Mouse (Mus musculus): Measurements from ENCODE around the gene Rpgrip1. TPM values are rescaled to one million over a fixed set of nuclear protein-coding genes. Genes with fewer than 3 reads are reported as not detected.
"Not testable (repeated sequence)": the region's sequence is repeated elsewhere in the genome, so short reads cannot be mapped to it uniquely, and the experiment has no call there.

Gene Rpgrip1
- under 1 TPM; 0.45 to 0.97 TPM for total RNA-seq (2021)

DNA sequence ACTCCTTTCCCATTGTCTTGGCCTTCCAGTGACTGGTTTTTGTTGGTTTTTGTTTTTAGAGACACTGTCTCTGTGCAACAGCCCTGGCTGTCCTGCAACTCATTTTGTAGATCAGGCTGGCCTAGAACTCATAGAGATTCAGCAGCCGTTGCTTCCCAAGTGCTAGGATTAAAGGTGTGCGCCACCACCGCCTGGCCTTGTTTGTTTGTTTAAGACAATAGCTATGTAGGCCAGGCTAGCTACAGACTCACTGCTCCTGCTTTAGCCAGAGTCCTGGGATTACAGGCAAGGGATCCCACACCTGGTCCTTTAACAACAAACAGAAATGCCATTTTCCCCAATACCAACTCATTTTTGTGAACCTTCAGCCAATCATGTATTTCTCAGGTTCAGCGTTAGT lies at the start of gene Rpgrip1:
Gene Rpgrip1 (plus strand): TSS at position 359 of the 400 bp plus-strand sequence.
- no peak for DNase-seq
- intact Hi-C loops (cut with DNase I), result no loop called here

GRCm38 (mm10) chr14:52060800-52061199 lies 49.7 kb upstream of the Rpgrip1 start:
- intact Hi-C loops (cut with DNase I), result no loop called here

DNA sequence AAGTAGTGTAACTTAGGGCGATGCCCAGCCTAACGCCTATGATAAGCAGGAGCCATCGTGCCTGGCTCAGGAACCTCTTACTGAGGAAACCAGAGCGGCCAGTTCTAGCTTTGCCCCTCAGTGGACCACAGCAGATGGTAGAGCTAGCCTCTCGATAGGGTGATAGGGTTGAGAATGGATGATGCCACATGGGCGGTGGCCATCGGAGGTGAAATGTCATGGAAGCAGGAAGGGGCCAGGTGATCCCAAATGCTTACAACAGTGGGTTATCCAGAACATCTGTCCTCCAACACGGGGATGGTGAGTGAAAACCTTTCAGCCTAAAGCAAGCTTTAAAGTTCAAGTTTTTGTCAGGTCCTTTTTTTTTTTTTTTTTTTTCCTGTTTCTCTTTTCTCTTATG lies 48.7 kb upstream of the Rpgrip1 start:
- no peak for DNase-seq
- intact Hi-C loops (cut with DNase I), result no loop called here

More at GRCm38 (mm10) chr14:52060800-52061199, 49.7 kb upstream of the Rpgrip1 start:
- no peak for DNase-seq

DNA sequence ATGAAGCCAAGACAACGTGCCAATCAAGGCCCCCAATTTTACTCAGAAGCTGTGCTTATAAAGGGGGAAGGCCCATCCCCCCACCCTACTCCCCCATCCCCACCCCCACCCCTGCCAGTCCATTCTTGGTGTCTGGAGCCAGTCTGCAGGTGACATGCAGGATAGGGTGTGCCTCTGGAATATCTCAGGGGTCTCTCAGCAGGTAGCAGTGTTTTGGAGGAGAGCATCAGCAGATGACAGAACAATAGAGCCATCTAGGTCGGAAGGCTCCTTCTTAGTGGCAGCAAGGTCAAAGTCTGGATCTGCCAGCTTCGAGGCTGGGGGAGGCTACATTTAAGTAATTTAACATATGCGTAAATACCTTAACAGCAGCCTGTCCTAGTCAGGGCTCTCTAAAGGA lies 44.4 kb upstream of the Rpgrip1 start:
- no peak for DNase-seq
- intact Hi-C loops (cut with DNase I), result no loop called here

DNA sequence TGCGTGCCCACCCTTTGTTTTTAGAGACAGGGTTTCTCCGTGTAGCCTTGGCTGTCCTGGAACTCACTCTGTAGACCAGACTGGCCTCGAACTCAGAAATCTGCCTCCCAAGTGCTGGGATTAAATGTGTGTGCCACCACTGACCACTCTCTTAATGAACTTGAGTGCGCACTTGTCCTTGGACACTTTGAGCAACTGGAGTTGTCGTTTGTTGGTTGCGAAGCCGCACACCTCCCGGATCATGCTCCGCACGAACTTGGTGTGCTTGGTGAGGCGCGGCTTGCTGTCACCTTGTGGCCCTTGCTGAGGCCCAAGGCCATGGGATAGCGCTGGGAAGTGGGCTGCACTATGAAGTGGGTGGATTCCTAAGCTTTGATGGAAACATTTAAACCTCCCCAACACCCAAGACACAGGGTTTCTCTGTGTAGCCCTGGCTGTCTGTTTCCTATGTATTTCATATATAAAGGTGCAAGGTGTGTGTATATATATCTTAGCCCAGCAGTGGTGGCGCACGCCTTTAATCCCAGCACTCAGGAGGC lies 38.8 kb upstream of the Rpgrip1 start:
- peak in 1 of 2 experiments; percentile 10 for DNase-seq
- intact Hi-C loops (cut with DNase I), result no loop called here

GRCm38 (mm10) chr14:52083083-52083482 lies 27.4 kb upstream of the Rpgrip1 start:
- intact Hi-C loops (cut with DNase I), result no loop called here
- DNase-seq, result no peak

DNA sequence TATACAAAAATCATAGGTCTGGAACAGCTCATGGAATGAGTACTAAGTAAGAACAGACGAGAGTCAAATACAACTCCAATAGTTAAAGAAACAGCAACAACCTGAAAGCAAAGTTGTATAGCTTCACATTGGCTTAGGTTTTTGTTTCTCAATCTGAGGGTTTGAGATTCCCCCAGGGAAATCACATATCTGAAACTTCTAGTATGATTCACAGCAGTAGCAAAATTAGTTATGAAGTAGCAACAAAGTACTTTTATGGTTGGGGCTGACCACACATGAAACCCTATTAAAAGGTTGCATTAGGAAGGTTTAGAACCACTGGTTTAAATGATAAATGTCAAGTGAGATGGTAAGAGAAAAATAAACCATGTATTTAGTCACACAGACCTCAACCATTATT lies 16.0 kb upstream of the Rpgrip1 start:
- intact Hi-C loops (cut with DNase I), result no loop called here
- no peak for DNase-seq

DNA sequence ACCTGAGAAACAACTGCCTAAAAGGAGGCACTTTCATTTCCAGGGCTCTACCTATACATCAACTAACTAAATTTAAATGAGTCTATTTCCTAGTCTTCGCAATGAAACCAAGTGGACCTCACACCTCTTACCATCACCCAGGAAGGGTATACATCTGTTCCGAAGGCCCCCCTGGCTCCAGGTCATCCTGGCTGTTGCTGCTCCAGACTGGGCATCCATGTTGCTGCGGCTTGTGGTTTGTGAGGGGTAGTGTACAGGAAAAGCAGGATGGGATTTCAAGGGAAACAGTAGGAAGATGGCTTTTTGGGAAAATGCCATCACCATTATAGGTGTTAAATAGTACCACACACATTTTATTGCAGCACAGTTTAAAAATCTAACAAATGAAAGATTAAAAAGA lies 13.3 kb upstream of the Rpgrip1 start:
- DNase-seq; intact Hi-C loops (cut with DNase I): not testable (repeated sequence)

GRCm38 (mm10) chr14:52098387-52098786 lies 12.1 kb upstream of the Rpgrip1 start:
- DNase-seq; intact Hi-C loops (cut with DNase I): not testable (repeated sequence)

DNA sequence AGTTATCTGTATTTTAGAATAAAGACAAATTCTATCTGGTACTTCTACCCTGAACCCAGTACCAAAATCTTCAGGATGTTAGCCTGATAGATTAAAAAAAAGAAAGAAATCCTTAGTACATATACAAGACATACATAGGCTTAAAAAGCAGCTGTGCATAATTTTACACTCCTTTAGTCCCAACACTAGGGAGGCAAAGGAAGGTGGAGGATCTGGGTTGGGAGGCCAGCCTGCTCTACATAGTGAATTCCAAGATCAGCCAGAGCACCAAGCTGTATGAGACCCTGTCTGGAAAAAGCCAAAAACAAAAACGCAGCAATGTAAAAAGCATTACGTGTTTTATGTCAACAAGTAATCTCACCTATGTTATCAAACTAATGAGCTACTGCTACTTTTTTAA lies 10.9 kb upstream of the Rpgrip1 start:
- intact Hi-C loops (cut with DNase I), result no loop called here
- no peak for DNase-seq

DNA sequence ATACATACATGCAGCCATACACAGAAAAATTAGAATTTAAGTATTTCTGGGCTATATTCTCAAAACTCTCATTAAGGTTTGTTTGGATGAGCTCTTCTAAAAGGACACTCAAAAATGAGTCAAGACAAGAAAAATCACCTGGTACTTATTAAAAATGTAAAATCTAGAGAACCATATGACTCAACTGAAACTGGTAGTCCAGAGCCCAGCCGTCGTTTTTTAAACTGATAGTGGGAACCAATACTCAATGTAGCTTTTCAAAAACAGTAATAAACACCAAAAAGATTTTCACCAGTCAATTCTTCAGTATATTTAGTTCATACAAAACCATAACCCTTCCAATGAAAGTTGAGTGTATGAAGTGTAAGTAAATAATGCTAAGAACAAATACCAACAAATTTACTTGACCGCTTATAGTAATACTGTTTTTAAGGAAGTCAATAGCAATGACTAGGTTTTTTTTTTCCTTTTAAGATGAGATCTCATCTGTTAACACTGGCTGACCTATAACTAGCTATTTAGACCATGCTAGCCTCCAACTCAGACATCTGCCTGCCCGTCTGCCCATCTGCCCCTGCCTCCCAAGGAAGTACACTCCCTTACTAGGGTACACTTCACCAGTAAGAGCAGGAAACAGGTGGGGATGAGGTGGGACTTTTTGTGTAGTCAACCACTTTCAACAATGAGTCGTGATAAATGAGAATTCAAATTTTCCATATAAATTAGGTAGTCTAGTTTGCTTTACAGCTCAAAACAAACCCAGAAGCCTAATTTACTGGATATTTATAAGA lies 10.1 kb upstream of the Rpgrip1 start:
- intact Hi-C loops (cut with DNase I), result no loop called here
- DNase-seq, result no peak

- no peak for DNase-seq
- intact Hi-C loops (cut with DNase I), result no loop called here
Measured at GRCm38 (mm10) chr14:52101285-52102157, 9.0 kb upstream of the Rpgrip1 start.

GRCm38 (mm10) chr14:52103474-52103855 lies 7.0 kb upstream of the Rpgrip1 start:
- intact Hi-C loops (cut with DNase I), result no loop called here
- no peak for DNase-seq

GRCm38 (mm10) chr14:52103856-52104676 lies 6.4 kb upstream of the Rpgrip1 start, which contains the start of gene Hnrnpc:
Gene Hnrnpc (minus strand): TSS chr14:52104028.
- DNase-seq, result peak; percentile 100
- intact Hi-C loops (cut with DNase I), result loop anchor here (2.0 kb wide), 1 partner anchor 83 kb away; the partner anchor contains the start of gene Zfp219

- DNase-seq, result no peak
- intact Hi-C loops (cut with DNase I), result loop anchor here (2.0 kb wide), 1 partner anchor 84 kb away; the partner anchor contains the start of gene Zfp219
Measured at GRCm38 (mm10) chr14:52104677-52105285, 5.7 kb upstream of the Rpgrip1 start.

- intact Hi-C loops (cut with DNase I), result loop anchor here (2.0 kb wide), 1 partner anchor 85 kb away; the partner anchor contains the start of gene Zfp219
Measured at GRCm38 (mm10) chr14:52105308-52105707, 5.2 kb upstream of the Rpgrip1 start.

GRCm38 (mm10) chr14:52106741-52107140 lies 3.8 kb upstream of the Rpgrip1 start:
- intact Hi-C loops (cut with DNase I), result no loop called here
- peak; percentile 75 to 76 for DNase-seq

More at GRCm38 (mm10) chr14:52105308-52105707, 5.2 kb upstream of the Rpgrip1 start:
- DNase-seq, result no peak

DNA sequence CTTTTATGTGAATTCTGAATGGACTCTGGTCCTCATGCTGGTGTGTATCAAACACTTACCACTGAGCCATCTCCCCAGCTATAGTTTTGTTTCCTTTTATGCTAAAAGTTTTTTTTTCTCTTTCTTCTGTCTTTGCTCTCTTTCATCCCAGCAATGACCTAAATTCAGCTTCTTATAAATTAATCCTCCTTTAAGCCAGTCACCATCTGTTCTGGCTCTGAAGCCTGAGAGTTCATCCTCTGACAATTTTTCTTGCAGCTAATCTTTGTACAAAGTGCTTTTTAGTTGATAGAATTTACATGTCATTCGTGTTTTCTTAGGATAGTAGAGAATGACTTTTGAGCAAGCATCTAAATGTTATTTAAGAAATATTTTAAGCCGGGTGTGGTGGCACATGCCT lies 2.5 kb upstream of the Rpgrip1 start:
- DNase-seq, result no peak
- intact Hi-C loops (cut with DNase I), result no loop called here

DNA sequence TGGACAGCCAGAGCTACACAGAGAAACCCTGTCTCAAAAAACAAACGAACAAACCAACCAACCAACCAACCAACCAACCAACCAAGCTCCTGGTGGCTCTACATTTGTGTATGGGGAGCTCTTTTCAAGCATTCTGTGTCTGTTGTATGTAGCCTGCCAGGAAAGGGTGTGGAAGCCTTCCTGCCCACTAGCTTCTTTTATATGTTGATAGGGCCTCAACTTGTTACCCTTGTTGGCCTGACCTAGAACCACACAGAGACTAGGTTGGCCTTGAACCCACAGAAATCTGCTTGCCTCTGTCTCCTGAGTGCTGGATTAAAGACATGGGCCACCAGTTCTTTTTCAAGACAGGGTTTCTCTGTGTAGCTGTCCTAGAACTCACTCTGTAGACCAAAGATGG lies 3.6 kb downstream of the Rpgrip1 start:
- no peak for DNase-seq
- intact Hi-C loops (cut with DNase I), result no loop called here

DNA sequence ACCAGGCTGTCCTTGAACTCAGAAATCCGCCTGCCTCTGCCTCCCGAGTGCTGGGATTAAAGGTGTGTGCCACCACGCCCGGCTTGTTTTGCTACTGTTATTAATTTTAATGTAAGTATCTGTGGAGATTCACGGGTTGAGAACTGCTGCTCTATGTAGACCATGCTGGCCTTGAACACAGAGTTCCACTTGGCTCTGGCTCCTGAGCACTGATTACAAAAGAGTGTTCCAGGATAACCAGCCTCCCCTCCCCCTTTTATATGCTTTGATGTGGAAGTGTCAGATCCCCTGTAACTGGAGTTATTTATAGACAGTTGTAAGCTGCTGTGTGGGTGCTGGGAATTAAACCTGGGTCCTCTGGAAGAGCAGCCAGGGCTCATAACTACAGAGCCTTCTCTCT lies 6.7 kb downstream of the Rpgrip1 start:
- no peak for DNase-seq
- intact Hi-C loops (cut with DNase I), result no loop called here
